Mouse (Mus musculus) hindbrain, embryonic 14.5 days (tissue): ENCODE data around the gene Fscn1. TPM values are rescaled to one million over a fixed set of nuclear protein-coding genes. Genes with fewer than 3 reads are reported as not detected.

ENCODE experiments used
- ATAC-seq: fragments of 200-750 bp; cut with Nextera tagmentation; 2 replicates; pipeline ENCODE4 v1.8.0; 2017; ENCODE audit warnings: moderate number of reproducible peaks, mild to moderate bottlenecking, moderate TSS enrichment, moderate library complexity; ENCODE audit not compliant: low FRiP score
- DNase-seq: peaks from one replicate; pipeline ENCODE4 v3.0.0-alpha.2; 2015; ENCODE audit warnings: low spot score
- H3K27ac ChIP-seq: fragments of 300-500 bp; sonication (generic); 2 replicates; pipeline ENCODE4 v1.5.1; 2014; ENCODE audit warnings: mild to moderate bottlenecking, moderate library complexity
- H3K27me3 ChIP-seq: fragments of 300-500 bp; sonication (generic); 2 replicates; pipeline ENCODE4 v1.6.1; 2014; ENCODE audit warnings: mild to moderate bottlenecking, low read length, mixed read lengths; ENCODE audit not compliant: control insufficient read depth, insufficient read depth
- H3K36me3 ChIP-seq: fragments of 300-500 bp; sonication (generic); replicated peaks from 2 replicates; pipeline ENCODE4 v1.6.1; 2014; ENCODE audit not compliant: control insufficient read depth, insufficient read depth
- H3K4me1 ChIP-seq: fragments of 300-500 bp; sonication (generic); replicated peaks from 2 replicates; pipeline ENCODE4 v1.6.1; 2014; ENCODE audit warnings: antibody characterized with exemption, low read length, mixed read lengths; ENCODE audit not compliant: control insufficient read depth, insufficient read depth
- H3K4me2 ChIP-seq: fragments of 300-500 bp; sonication (generic); replicated peaks from 2 replicates; pipeline ENCODE4 v1.6.1; 2014; ENCODE audit warnings: mild to moderate bottlenecking, moderate library complexity
- H3K4me3 ChIP-seq: fragments of 300-500 bp; sonication (generic); replicated peaks from 2 replicates; pipeline ENCODE4 v1.5.1; 2014; ENCODE audit warnings: mild to moderate bottlenecking, low read length
- H3K9ac ChIP-seq: fragments of 300-500 bp; sonication (generic); 2 replicates; pipeline ENCODE4 v1.6.1; 2014
- H3K9me3 ChIP-seq: fragments of 300-500 bp; sonication (generic); 2 replicates; pipeline ENCODE4 v1.6.1; 2016; ENCODE audit warnings: low read length; ENCODE audit not compliant: control insufficient read depth
- WGBS: fragments of 180-500 bp; shearing (Covaris S2); extraction: QIAGEN DNeasy Blood & Tissue Kit; methylation state at CpG from one replicate; pipeline ENCODE4 v1.1.7; 2014; 5-methylcytosine and 5-hydroxymethylcytosine counted together
- polyA plus RNA-seq: library from polyadenylated mRNA; unstranded; fragments of >200 nt; fragmentation: Nextera tagmentation; extraction: Ambion mirVana; gene quantifications from 2 replicates; pipeline ENCODE4 v1.2.1, GENCODE M21; 2014

Fscn1 gene
- polyA plus RNA-seq, 1 experiment from 2014 or later: 459 TPM

DNA sequence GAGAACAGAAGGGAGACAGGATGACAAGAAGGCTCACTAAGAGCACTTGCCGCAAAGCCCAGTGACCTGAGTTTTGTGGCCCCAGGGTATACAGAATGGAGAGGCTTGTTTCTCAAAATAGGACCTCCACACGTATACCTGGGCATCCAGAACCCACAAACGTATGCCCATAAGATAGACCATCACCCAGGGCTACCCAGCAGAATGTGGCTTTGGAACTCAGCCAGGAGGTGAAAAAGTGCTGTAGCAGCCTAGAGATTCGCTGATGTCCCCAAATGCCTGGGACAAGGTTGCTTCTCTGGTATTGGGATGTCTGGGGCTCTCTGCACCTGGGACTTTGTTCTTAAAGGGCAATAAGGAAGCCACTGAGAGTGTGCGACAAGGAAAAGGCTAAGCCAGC is 37.9 kb upstream of the Fscn1 start:
- Histone ChIP-seq H3K4me2 (no peak overlapping the region), H3K9me3 (no peaks in the 10 kb centered on the region), H3K4me3 (no peak overlapping the region), H3K27me3 (no peaks in the 10 kb centered on the region), H3K4me1 (0 out of 2 replicates have a peak, but pooled peaks cover 6% of the 10 kb centered on the region), H3K9ac (no peak overlapping the region), H3K36me3 (no peaks in the 10 kb centered on the region), H3K27ac (no peak overlapping the region)
- DNase-seq (no peak), ATAC-seq (no peak)
- 88% methylated on average over 5 of the region's 5 CpGs for WGBS

DNA sequence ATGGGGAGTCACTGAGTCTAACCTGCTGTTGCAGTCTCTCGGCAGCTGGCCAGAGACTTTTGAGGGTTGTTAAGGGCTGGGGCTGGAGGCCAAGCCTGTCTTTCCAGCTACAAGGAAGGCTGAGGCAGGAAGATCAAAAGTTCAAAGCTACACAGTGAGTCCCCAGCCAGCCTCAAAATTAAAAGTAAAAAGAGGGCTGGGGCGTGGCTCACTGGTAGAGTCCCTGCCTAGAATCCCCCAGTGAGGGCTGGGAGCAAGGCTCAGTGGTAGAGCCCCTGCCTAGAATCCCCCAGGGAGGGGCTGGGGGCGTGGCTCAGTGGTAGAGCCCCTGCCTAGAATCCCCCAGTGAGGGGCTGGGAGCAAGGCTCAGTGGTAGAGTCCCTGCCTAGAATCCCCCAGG is 36.4 kb upstream of the Fscn1 start:
- H3K4me3 ChIP-seq: no peak overlapping the region
- no peaks in the 10 kb centered on the region for H3K27me3 ChIP-seq
- no peak overlapping the region for H3K4me2 ChIP-seq
- H3K36me3 ChIP-seq: no peaks in the 10 kb centered on the region
- ATAC-seq: no peak
- H3K9ac ChIP-seq: no peak overlapping the region
- no peaks in the 10 kb centered on the region for H3K9me3 ChIP-seq
- H3K4me1 ChIP-seq: 0 out of 2 replicates have a peak, but pooled peaks cover 6% of the 10 kb centered on the region
- WGBS: 94% methylated on average over 3 of the region's 3 CpGs
- H3K27ac ChIP-seq: no peak overlapping the region
- DNase-seq: no peak

- 83% methylated on average over 12 of the region's 12 CpGs for WGBS
- H3K4me2 ChIP-seq: no peak overlapping the region
- 0 out of 2 replicates have a peak, but pooled peaks cover 6% of the 10 kb centered on the region for H3K4me1 ChIP-seq
- H3K27me3 ChIP-seq: no peaks in the 10 kb centered on the region
- H3K36me3 ChIP-seq: no peaks in the 10 kb centered on the region
- no peak overlapping the region for H3K27ac ChIP-seq
- DNase-seq (no peak), ATAC-seq (no peak)
- H3K9ac ChIP-seq: no peak overlapping the region
- no peak overlapping the region for H3K4me3 ChIP-seq
- H3K9me3 ChIP-seq: no peaks in the 10 kb centered on the region
Measured at GRCm38 (mm10) chr5:142924336-142924959, 35.7 kb upstream of the Fscn1 start.

GRCm38 (mm10) chr5:142926204-142926939 is 33.8 kb upstream of the Fscn1 start:
- Histone ChIP-seq H3K4me3 (no peak overlapping the region), H3K4me1 (0 out of 2 replicates have a peak, but pooled peaks cover 6% of the 10 kb centered on the region), H3K27ac (0 out of 2 replicates have a peak overlapping the region, but pooled peaks have one; percentile 38), H3K36me3 (no peaks in the 10 kb centered on the region), H3K9me3 (no peaks in the 10 kb centered on the region), H3K27me3 (0 out of 2 replicates have a peak, but pooled peaks cover 3% of the 10 kb centered on the region), H3K4me2 (peak overlapping the region; percentile 10; the same call in 1 of the 2 replicates), H3K9ac (no peak overlapping the region)
- ATAC-seq (no peak), DNase-seq (no peak)
- WGBS: 19% methylated on average over 13 of the region's 13 CpGs

DNA sequence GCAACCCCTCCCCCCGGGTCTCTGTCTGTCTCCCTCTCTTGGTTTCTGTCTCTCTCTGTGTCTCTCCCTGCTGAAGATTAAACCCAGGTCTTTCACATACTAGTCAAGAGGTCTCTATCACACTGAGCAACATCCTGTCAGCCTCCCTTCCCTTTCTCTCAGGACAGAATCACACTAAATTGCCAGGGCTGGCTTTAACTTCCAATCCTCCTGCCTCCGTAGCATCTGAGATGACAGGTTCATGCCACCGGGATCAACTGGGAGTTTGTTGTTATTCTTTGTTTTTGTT is 33.3 kb upstream of the Fscn1 start:
- no peaks in the 10 kb centered on the region for H3K9me3 ChIP-seq
- H3K9ac ChIP-seq: no peak overlapping the region
- 0 out of 2 replicates have a peak overlapping the region, but pooled peaks have one; percentile 38 for H3K27ac ChIP-seq
- 0 out of 2 replicates have a peak, but pooled peaks cover 6% of the 10 kb centered on the region for H3K4me1 ChIP-seq
- no peaks in the 10 kb centered on the region for H3K36me3 ChIP-seq
- no peak overlapping the region for H3K4me3 ChIP-seq
- H3K27me3 ChIP-seq: 0 out of 2 replicates have a peak, but pooled peaks cover 3% of the 10 kb centered on the region
- no peak for ATAC-seq
- DNase-seq: no peak
- H3K4me2 ChIP-seq: no peak overlapping the region
- WGBS: 62% methylated on average over 3 of the region's 3 CpGs

DNA sequence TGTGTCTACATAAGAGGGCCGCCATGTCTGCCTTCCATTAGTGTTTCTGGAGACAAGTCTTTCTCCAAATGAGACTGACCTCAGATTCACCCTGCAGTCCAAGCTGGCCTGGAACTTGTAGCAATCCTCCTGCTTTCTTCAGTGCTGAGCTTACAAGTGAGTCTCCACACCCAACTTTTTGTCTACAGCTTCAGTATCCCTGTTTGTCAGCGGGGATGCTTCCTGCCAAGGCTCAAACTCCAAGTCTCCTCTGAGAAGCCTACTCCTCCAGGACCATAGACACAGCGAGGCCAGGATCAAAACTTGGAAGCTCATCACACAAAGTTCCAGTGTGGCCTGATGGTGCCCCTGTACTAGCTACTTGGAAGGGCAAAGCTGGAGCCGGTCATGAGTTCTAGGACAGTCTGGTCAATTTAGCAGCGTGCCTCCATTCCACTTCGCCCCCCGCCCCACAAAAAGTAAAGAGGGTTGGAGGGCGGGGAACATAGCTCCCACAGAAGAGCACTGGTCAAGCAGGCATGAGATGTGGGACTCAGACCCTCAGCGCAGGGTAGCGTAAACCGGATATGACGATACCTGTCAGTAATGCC is 32.7 kb upstream of the Fscn1 start:
- Histone ChIP-seq H3K9ac (no peak overlapping the region), H3K4me3 (no peak overlapping the region), H3K27ac (no peak overlapping the region), H3K4me2 (no peak overlapping the region), H3K36me3 (no peaks in the 10 kb centered on the region), H3K27me3 (0 out of 2 replicates have a peak, but pooled peaks cover 3% of the 10 kb centered on the region), H3K4me1 (0 out of 2 replicates have a peak, but pooled peaks cover 6% of the 10 kb centered on the region), H3K9me3 (no peaks in the 10 kb centered on the region)
- DNase-seq (no peak), ATAC-seq (no peak)
- 94% methylated on average over 12 of the region's 12 CpGs for WGBS

DNA sequence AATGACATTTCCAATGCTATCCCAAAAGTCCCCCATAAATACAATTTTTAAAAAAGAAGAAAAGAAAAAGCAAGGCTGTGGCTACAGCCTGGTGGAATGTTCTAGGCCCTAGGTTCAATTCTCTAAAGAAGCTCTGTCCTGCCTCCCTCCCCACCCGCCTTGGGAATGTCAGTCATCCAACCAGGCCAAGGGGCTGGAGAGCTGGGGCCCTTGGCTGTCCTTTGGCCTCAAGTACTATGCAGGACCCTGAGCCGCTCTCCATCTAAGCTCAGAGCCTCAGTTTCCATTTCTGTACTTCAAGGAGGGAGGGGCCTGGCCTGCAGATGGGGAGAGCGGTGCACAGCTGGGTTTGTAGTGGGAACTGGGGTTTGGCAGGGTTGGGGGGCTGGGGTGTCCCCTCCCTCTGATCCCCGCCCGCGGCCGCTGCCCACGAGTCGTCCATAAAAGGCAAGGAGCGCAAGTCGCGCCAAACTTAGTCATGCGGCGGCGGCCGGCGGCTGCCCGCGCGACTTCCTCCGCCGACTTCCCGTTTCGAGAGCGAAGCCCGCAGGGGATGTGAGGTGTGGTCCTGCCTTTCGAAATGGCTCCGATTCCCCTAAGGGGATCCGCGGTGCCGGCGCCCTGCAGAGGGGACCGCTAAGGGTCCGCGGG is 31.3 kb upstream of the Fscn1 start:
- H3K27ac ChIP-seq: no peak overlapping the region
- DNase-seq: peak; percentile 53
- peak overlapping the region; percentile 32; the same call in 1 of the 2 replicates for H3K9ac ChIP-seq
- peak overlapping the region; percentile 20 for H3K4me3 ChIP-seq
- H3K27me3 ChIP-seq: 0 out of 2 replicates have a peak, but pooled peaks cover 3% of the 10 kb centered on the region
- no peaks in the 10 kb centered on the region for H3K36me3 ChIP-seq
- H3K4me1 ChIP-seq: 0 out of 2 replicates have a peak, but pooled peaks cover 6% of the 10 kb centered on the region
- 4% methylated on average over 35 of the region's 35 CpGs for WGBS
- H3K9me3 ChIP-seq: no peaks in the 10 kb centered on the region
- peak overlapping the region; percentile 43 for H3K4me2 ChIP-seq
- 0 out of 2 replicates have a peak, but pooled peaks have one; percentile 40 for ATAC-seq

- Histone ChIP-seq H3K9me3 (no peaks in the 10 kb centered on the region), H3K9ac (peak overlapping the region; percentile 32; the same call in 1 of the 2 replicates), H3K27me3 (0 out of 2 replicates have a peak, but pooled peaks cover 3% of the 10 kb centered on the region), H3K36me3 (no peaks in the 10 kb centered on the region), H3K27ac (no peak overlapping the region), H3K4me1 (0 out of 2 replicates have a peak, but pooled peaks cover 6% of the 10 kb centered on the region), H3K4me3 (peak overlapping the region; percentile 20), H3K4me2 (peak overlapping the region; percentile 43)
- WGBS: 22% methylated on average over 4 of the region's 4 CpGs
- ATAC-seq: no peak
- no peak for DNase-seq
Measured at GRCm38 (mm10) chr5:142929400-142929752, 30.8 kb upstream of the Fscn1 start.
